Mouse (Mus musculus) fat pad, adult 2 months (tissue): Measurements from ENCODE around the gene Ptchd4.

ENCODE experiments used
- DNase-seq: peaks from one replicate; pipeline ENCODE4 v3.0.0-alpha.2; 2011; ENCODE audit warnings: low read depth, low spot score; ENCODE audit errors: extremely low read depth

Gene Ptchd4

GRCm38 (mm10) chr17:42315669-42316611, at the start of gene Ptchd4:
Ptchd4 (plus strand) TSS chr17:42315947.
- DNase-seq, result no peak

- DNase-seq, result no peak
These were observed 38.9 kb upstream of the Ptchd4 start for GRCm38 (mm10) chr17:42276861-42277260.

GRCm38 (mm10) chr17:42284391-42284790, 31.4 kb upstream of the Ptchd4 start:
- DNase-seq, result no peak

- DNase-seq, result no peak
These were observed 29.5 kb upstream of the Ptchd4 start for GRCm38 (mm10) chr17:42286255-42286654.

- no peak for DNase-seq
These were observed 25.4 kb upstream of the Ptchd4 start for GRCm38 (mm10) chr17:42290341-42290740.

GRCm38 (mm10) chr17:42291793-42292192, 24.0 kb upstream of the Ptchd4 start:
- no peak for DNase-seq

GRCm38 (mm10) chr17:42297986-42298385, 17.8 kb upstream of the Ptchd4 start:
- DNase-seq, result no peak

- no peak for DNase-seq
These were observed 16.1 kb upstream of the Ptchd4 start for GRCm38 (mm10) chr17:42299681-42300080.

GRCm38 (mm10) chr17:42303062-42303577, 12.6 kb upstream of the Ptchd4 start:
- no peak for DNase-seq

- no peak for DNase-seq
These were observed 11.5 kb upstream of the Ptchd4 start for GRCm38 (mm10) chr17:42304262-42304661.

- DNase-seq, result no peak
These were observed 8.7 kb upstream of the Ptchd4 start for GRCm38 (mm10) chr17:42307001-42307400.

GRCm38 (mm10) chr17:42310136-42310535, 5.6 kb upstream of the Ptchd4 start:
- DNase-seq, result no peak

- DNase-seq, result no peak
These were observed 850 bp downstream of the Ptchd4 start for GRCm38 (mm10) chr17:42316612-42316982.

GRCm38 (mm10) chr17:42335787-42336186, 20.0 kb downstream of the Ptchd4 start:
- DNase-seq, result no peak

- no peak for DNase-seq
These were observed 20.8 kb downstream of the Ptchd4 start for GRCm38 (mm10) chr17:42336571-42336970.

GRCm38 (mm10) chr17:42346027-42346426, 30.3 kb downstream of the Ptchd4 start:
- DNase-seq, result no peak

- DNase-seq, result no peak
These were observed 42.7 kb downstream of the Ptchd4 start for GRCm38 (mm10) chr17:42358481-42358880.

- DNase-seq, result no peak
These were observed 47.5 kb downstream of the Ptchd4 start for GRCm38 (mm10) chr17:42363085-42363710.

- peak; percentile 51 for DNase-seq
These were observed 49.0 kb downstream of the Ptchd4 start for GRCm38 (mm10) chr17:42364716-42365115.

GRCm38 (mm10) chr17:42374881-42375280, 59.1 kb downstream of the Ptchd4 start:
- no peak for DNase-seq

GRCm38 (mm10) chr17:42393086-42393485, 77.3 kb downstream of the Ptchd4 start:
- no peak for DNase-seq

GRCm38 (mm10) chr17:42395299-42395698, 79.6 kb downstream of the Ptchd4 start:
- no peak for DNase-seq
